Mouse (Mus musculus) cortical plate, adult 2 months (tissue): ENCODE measurements around the gene Rac2.

Experiments
- CTCF ChIP-seq: fragments of 200-500 bp; IDR thresholded peaks from 2 replicates; pipeline ENCODE4 v1.5.1; 2011; ENCODE audit warnings: mild to moderate bottlenecking, control low read depth, low read length; ENCODE audit not compliant: insufficient read depth; ENCODE audit errors: extremely low read depth
- POLR2A ChIP-seq: fragments of 200-500 bp; IDR thresholded peaks from 2 replicates; pipeline ENCODE4 v1.6.1; 2011; ENCODE audit warnings: mild to moderate bottlenecking, low read length, control low read depth; ENCODE audit not compliant: insufficient read depth; ENCODE audit errors: extremely low read depth

DNA sequence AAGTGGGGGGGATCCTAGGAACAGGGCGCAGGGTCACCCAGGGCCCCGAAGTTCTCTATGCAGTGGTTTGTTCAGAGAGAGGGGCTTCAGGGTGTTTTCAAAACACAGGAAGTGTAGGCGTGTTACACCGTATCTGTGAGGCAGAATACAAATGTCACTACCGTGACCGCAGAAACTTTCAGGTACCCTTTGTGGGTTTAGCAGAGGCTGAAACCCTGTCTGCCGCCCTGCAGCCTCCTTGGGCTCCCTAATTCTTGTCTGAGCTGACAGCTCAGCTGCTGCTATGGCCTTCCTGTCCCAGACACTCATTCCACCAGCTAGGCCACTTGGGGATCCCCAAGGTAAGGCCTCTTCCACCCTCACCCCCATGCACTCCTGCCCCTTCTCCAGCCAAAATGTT lies 42.0 kb upstream of the Rac2 start:
- no peak for TF ChIP-seq CTCF
- no peak for TF ChIP-seq POLR2A
